Mouse (Mus musculus) MEL (cell line): ENCODE data around the gene Ankrd40.

Source experiments
- CHD2 ChIP-seq: IDR thresholded peaks from 2 replicates; pipeline ENCODE4 v1.6.1; 2011; ENCODE audit warnings: low read length, improper control_type of control experiment
- CTCF ChIP-seq, 3 experiments: IDR thresholded peaks in 2 of 3; conservative IDR thresholded peaks in 1 of 3; 2 replicates each; pipeline ENCODE4 v1.5.1; 2011 to 2012; ENCODE audit warnings: low read length in 3 of 3, low read depth in 2 of 3, mild to moderate bottlenecking in 2 of 3, improper control_type of control experiment in 1 of 3, inconsistent platforms in 1 of 3, mixed read lengths in 1 of 3, moderate library complexity in 1 of 3; ENCODE audit not compliant: control insufficient read depth in 1 of 3, insufficient read depth in 1 of 3, poor library complexity in 1 of 3, severe bottlenecking in 1 of 3
- TAL1 ChIP-seq: IDR thresholded peaks from 2 replicates; pipeline ENCODE4 v1.6.1; 2012; ENCODE audit warnings: mild to moderate bottlenecking, inconsistent platforms, low read length, moderate library complexity, mixed read lengths

- TF ChIP-seq TAL1 (no peak), CTCF (IDR thresholded peaks at IDR 0.05 in 2 of 3, conservative IDR thresholded peaks at IDR 0.05 in 1 of 3; ENCODE audit: control insufficient read depth in 1 of 3, insufficient read depth in 1 of 3, low read depth in 2 of 3, low read length in 3 of 3, poor library complexity in 1 of 3, severe bottlenecking in 1 of 3) (no peak), CHD2 (no peak)
These were observed 15.1 kb upstream of the Ankrd40 start for GRCm38 (mm10) chr11:94312733-94313132.
